Mouse (Mus musculus) ES-E14 (cell line): ENCODE measurements at regions not wholly inside any gene's neighbourhood (a gene's known extent, or its start where the extent isn't known, plus 50 kb on each side); places are given as distances from the start of the nearest gene placed in this dataset.

Experiments used
- HCFC1 ChIP-seq: IDR thresholded peaks from 2 replicates; pipeline ENCODE4 v1.6.1; 2012; ENCODE audit warnings: low read length, inconsistent platforms, borderline replicate concordance; ENCODE audit not compliant: insufficient read depth
- MAFK ChIP-seq: IDR thresholded peaks from 2 replicates; pipeline ENCODE4 v1.6.1; 2014; ENCODE audit warnings: mild to moderate bottlenecking, low read depth, low read length, inconsistent platforms; ENCODE audit not compliant: insufficient read depth

DNA sequence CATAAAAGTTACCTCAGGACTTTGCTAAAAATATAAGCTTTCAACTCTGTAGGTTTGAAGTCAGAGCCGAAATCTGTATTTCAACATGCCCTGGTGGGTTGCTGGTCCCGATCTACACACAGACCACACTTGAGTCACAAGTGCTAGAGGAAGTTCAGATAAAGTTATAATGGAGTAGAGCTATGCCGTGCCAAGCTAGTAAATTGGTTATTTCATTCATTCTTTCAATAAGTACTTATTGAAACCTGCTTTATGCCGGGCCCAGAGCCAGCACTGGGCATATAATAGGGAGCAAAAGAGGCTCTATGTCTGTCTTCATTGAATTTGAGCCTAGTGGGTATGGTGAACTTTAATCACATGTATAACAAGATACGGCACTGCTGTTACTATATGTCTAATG, 127.6 kb upstream of the Adamts9 start:
- TF ChIP-seq HCFC1 (no peak), MAFK (no peak)
